Mouse (Mus musculus) forebrain, embryonic 11.5 days (tissue): ENCODE data around the gene Foxp1. TPM values are rescaled to one million over a fixed set of nuclear protein-coding genes. Genes with fewer than 3 reads are reported as not detected.

ENCODE experiments used
- ATAC-seq: fragments of 200-750 bp; cut with Nextera tagmentation; replicated peaks from 2 replicates; pipeline ENCODE4 v1.8.0; 2017; ENCODE audit warnings: moderate TSS enrichment; ENCODE audit not compliant: low FRiP score
- DNase-seq: peaks from one replicate; pipeline ENCODE4 v3.0.0-alpha.2; 2017; ENCODE audit warnings: low spot score
- H3K27ac ChIP-seq: fragments of 300-500 bp; sonication (generic); 2 replicates; pipeline ENCODE4 v1.5.1; 2014; ENCODE audit warnings: low read depth, low read length
- H3K27me3 ChIP-seq: fragments of 300-500 bp; sonication (generic); 2 replicates; pipeline ENCODE4 v1.6.1; 2014; ENCODE audit warnings: mild to moderate bottlenecking, low read length, mixed read lengths; ENCODE audit not compliant: control insufficient read depth, insufficient read depth
- H3K36me3 ChIP-seq: fragments of 300-500 bp; sonication (generic); 2 replicates; pipeline ENCODE4 v1.6.1; 2014; ENCODE audit warnings: mild to moderate bottlenecking, low read length, moderate library complexity, mixed read lengths; ENCODE audit not compliant: control insufficient read depth, insufficient read depth
- H3K4me1 ChIP-seq: fragments of 300-500 bp; sonication (generic); replicated peaks from 2 replicates; pipeline ENCODE4 v1.6.1; 2014; ENCODE audit warnings: low read length, mixed read lengths; ENCODE audit not compliant: control insufficient read depth, insufficient read depth
- H3K4me2 ChIP-seq: fragments of 300-500 bp; sonication (generic); 2 replicates; pipeline ENCODE4 v1.6.1; 2014; ENCODE audit warnings: low read depth, mild to moderate bottlenecking, low read length, moderate library complexity, mixed read lengths; ENCODE audit not compliant: severe bottlenecking
- H3K4me3 ChIP-seq: fragments of 300-500 bp; sonication (generic); 2 replicates; pipeline ENCODE4 v1.5.1; 2014; ENCODE audit warnings: low read depth, low read length
- H3K9ac ChIP-seq: fragments of 300-500 bp; sonication (generic); 2 replicates; pipeline ENCODE4 v1.6.1; 2014; ENCODE audit warnings: low read length
- H3K9me3 ChIP-seq: fragments of 300-500 bp; sonication (generic); 2 replicates; pipeline ENCODE4 v1.6.1; 2016; ENCODE audit warnings: low read length, mixed read lengths; ENCODE audit not compliant: control insufficient read depth
- WGBS: fragments of 180-500 bp; shearing (Covaris S2); extraction: QIAGEN DNeasy Blood & Tissue Kit; methylation state at CpG from one replicate; pipeline ENCODE4 v1.1.7; 2014; 5-methylcytosine and 5-hydroxymethylcytosine counted together
- polyA plus RNA-seq: library from polyadenylated mRNA; unstranded; fragments of >200 nt; fragmentation: Nextera tagmentation; extraction: Ambion mirVana; gene quantifications from 2 replicates; pipeline ENCODE4 v1.2.1, GENCODE M21; 2014

Gene Foxp1
- polyA plus RNA-seq, 1 experiment from 2014 or later: 91.5 TPM

GRCm38 (mm10) chr6:99515667-99516199 lies 6.8 kb downstream of the Foxp1 start:
- H3K4me1 ChIP-seq: peaks cover 12% of the 10 kb centered on the region; the same call in 1 of the 2 replicates
- H3K27ac ChIP-seq: no peak overlapping the region
- no peaks in the 10 kb centered on the region for H3K27me3 ChIP-seq
- no peaks in the 10 kb centered on the region for H3K36me3 ChIP-seq
- no peaks in the 10 kb centered on the region for H3K9me3 ChIP-seq
- no peak for ATAC-seq
- WGBS: 76% methylated on average over 7 of the region's 7 CpGs
- no peak for DNase-seq
- no peak overlapping the region for H3K9ac ChIP-seq
- no peak overlapping the region for H3K4me2 ChIP-seq
- H3K4me3 ChIP-seq: no peak overlapping the region

GRCm38 (mm10) chr6:99511862-99512261 lies 10.7 kb downstream of the Foxp1 start:
- H3K27ac ChIP-seq: no peak overlapping the region
- peaks cover 7% of the 10 kb centered on the region; the same call in 1 of the 2 replicates for H3K4me1 ChIP-seq
- no peak overlapping the region for H3K4me3 ChIP-seq
- no peak for ATAC-seq
- H3K9me3 ChIP-seq: no peaks in the 10 kb centered on the region
- no peaks in the 10 kb centered on the region; the same call in 1 of the 2 replicates for H3K36me3 ChIP-seq
- no peak overlapping the region for H3K4me2 ChIP-seq
- WGBS: 66% methylated on average over 6 of the region's 6 CpGs
- H3K9ac ChIP-seq: no peak overlapping the region
- H3K27me3 ChIP-seq: no peaks in the 10 kb centered on the region
- no peak for DNase-seq

GRCm38 (mm10) chr6:99509189-99509592 lies 13.3 kb downstream of the Foxp1 start:
- Histone ChIP-seq H3K4me3 (no peak overlapping the region), H3K9me3 (no peaks in the 10 kb centered on the region), H3K4me1 (no peaks in the 10 kb centered on the region), H3K27ac (no peak overlapping the region), H3K9ac (no peak overlapping the region), H3K27me3 (no peaks in the 10 kb centered on the region), H3K36me3 (no peaks in the 10 kb centered on the region; the same call in 1 of the 2 replicates), H3K4me2 (no peak overlapping the region)
- no peak for DNase-seq
- 91% methylated on average over 9 of the region's 9 CpGs for WGBS
- no peak for ATAC-seq

GRCm38 (mm10) chr6:99506816-99507215 lies 15.7 kb downstream of the Foxp1 start:
- DNase-seq (no peak), ATAC-seq (no peak)
- no peaks in the 10 kb centered on the region; the same call in 1 of the 2 replicates for H3K36me3 ChIP-seq
- no peaks in the 10 kb centered on the region for H3K9me3 ChIP-seq
- no peak overlapping the region for H3K9ac ChIP-seq
- 89% methylated on average over 6 of the region's 6 CpGs for WGBS
- H3K4me2 ChIP-seq: no peak overlapping the region
- H3K4me3 ChIP-seq: no peak overlapping the region
- no peaks in the 10 kb centered on the region for H3K27me3 ChIP-seq
- no peak overlapping the region for H3K27ac ChIP-seq
- H3K4me1 ChIP-seq: no peaks in the 10 kb centered on the region

GRCm38 (mm10) chr6:99503741-99504140 lies 18.8 kb downstream of the Foxp1 start:
- ATAC-seq: no peak
- no peak for DNase-seq
- no peak overlapping the region for H3K27ac ChIP-seq
- no peak overlapping the region for H3K9ac ChIP-seq
- H3K9me3 ChIP-seq: no peaks in the 10 kb centered on the region
- 90% methylated on average over 1 of the region's 1 CpGs for WGBS
- H3K4me1 ChIP-seq: no peaks in the 10 kb centered on the region
- no peaks in the 10 kb centered on the region; the same call in 1 of the 2 replicates for H3K36me3 ChIP-seq
- H3K27me3 ChIP-seq: no peaks in the 10 kb centered on the region
- H3K4me2 ChIP-seq: no peak overlapping the region
- H3K4me3 ChIP-seq: no peak overlapping the region

- WGBS: 94% methylated on average over 2 of the region's 2 CpGs
- Histone ChIP-seq H3K27me3 (no peaks in the 10 kb centered on the region), H3K9me3 (no peaks in the 10 kb centered on the region), H3K27ac (no peak overlapping the region), H3K36me3 (no peaks in the 10 kb centered on the region; the same call in 1 of the 2 replicates), H3K4me1 (no peaks in the 10 kb centered on the region), H3K4me3 (no peak overlapping the region), H3K4me2 (no peak overlapping the region), H3K9ac (no peak overlapping the region)
- DNase-seq (no peak), ATAC-seq (no peak)
Measured at GRCm38 (mm10) chr6:99502727-99503126, 19.8 kb downstream of the Foxp1 start.

- no peak for ATAC-seq
- no peaks in the 10 kb centered on the region for H3K4me1 ChIP-seq
- no peaks in the 10 kb centered on the region for H3K27me3 ChIP-seq
- H3K4me2 ChIP-seq: no peak overlapping the region
- H3K4me3 ChIP-seq: no peak overlapping the region
- WGBS: 93% methylated on average over 6 of the region's 6 CpGs
- H3K27ac ChIP-seq: no peak overlapping the region
- no peaks in the 10 kb centered on the region for H3K9me3 ChIP-seq
- DNase-seq: no peak
- H3K9ac ChIP-seq: no peak overlapping the region
- no peaks in the 10 kb centered on the region; the same call in 1 of the 2 replicates for H3K36me3 ChIP-seq
Measured at GRCm38 (mm10) chr6:99502314-99502713, 20.2 kb downstream of the Foxp1 start.

GRCm38 (mm10) chr6:99500570-99501270 lies 21.8 kb downstream of the Foxp1 start:
- WGBS: 92% methylated on average over 3 of the region's 3 CpGs
- Histone ChIP-seq H3K9ac (no peak overlapping the region), H3K4me1 (no peaks in the 10 kb centered on the region), H3K36me3 (no peaks in the 10 kb centered on the region), H3K27me3 (no peaks in the 10 kb centered on the region), H3K4me2 (no peak overlapping the region), H3K4me3 (no peak overlapping the region), H3K9me3 (no peaks in the 10 kb centered on the region), H3K27ac (no peak overlapping the region)
- DNase-seq (no peak), ATAC-seq (no peak)

- Histone ChIP-seq H3K4me3 (no peak overlapping the region), H3K9me3 (no peaks in the 10 kb centered on the region), H3K4me1 (no peaks in the 10 kb centered on the region), H3K4me2 (no peak overlapping the region), H3K27me3 (no peaks in the 10 kb centered on the region), H3K9ac (no peak overlapping the region), H3K36me3 (no peaks in the 10 kb centered on the region), H3K27ac (no peak overlapping the region)
- WGBS: 88% methylated on average over 7 of the region's 7 CpGs
- DNase-seq (no peak), ATAC-seq (no peak)
Measured at GRCm38 (mm10) chr6:99498082-99498481, 24.4 kb downstream of the Foxp1 start.
